Mouse (Mus musculus) hindbrain, postnatal 0 days (tissue): ENCODE data around the gene Pyroxd1. TPM values are rescaled to one million over a fixed set of nuclear protein-coding genes. Genes with fewer than 3 reads are reported as not detected.

Experiments used
- ATAC-seq: fragments of 200-750 bp; cut with Nextera tagmentation; 2 replicates; pipeline ENCODE4 v1.8.0; 2017; ENCODE audit warnings: mild to moderate bottlenecking, moderate TSS enrichment, moderate library complexity
- DNase-seq: peaks from one replicate; pipeline ENCODE4 v3.0.0-alpha.2; 2015; ENCODE audit warnings: low spot score
- H3K27ac ChIP-seq: fragments of 300-500 bp; sonication (generic); 2 replicates; pipeline ENCODE4 v1.5.1; 2014; ENCODE audit warnings: mild to moderate bottlenecking
- H3K27me3 ChIP-seq: fragments of 300-500 bp; sonication (generic); 2 replicates; pipeline ENCODE4 v1.6.1; 2014; ENCODE audit warnings: low read length, mixed read lengths; ENCODE audit not compliant: insufficient read depth
- H3K36me3 ChIP-seq: fragments of 300-500 bp; sonication (generic); 2 replicates; pipeline ENCODE4 v1.6.1; 2014; ENCODE audit warnings: low read length, mixed read lengths; ENCODE audit not compliant: insufficient read depth
- H3K4me1 ChIP-seq: fragments of 300-500 bp; sonication (generic); 2 replicates; pipeline ENCODE4 v1.6.1; 2014; ENCODE audit warnings: antibody characterized with exemption, low read length, mixed read lengths; ENCODE audit not compliant: insufficient read depth
- H3K4me2 ChIP-seq: fragments of 300-500 bp; sonication (generic); 2 replicates; pipeline ENCODE4 v1.6.1; 2014; ENCODE audit warnings: low read depth, mild to moderate bottlenecking, low read length, moderate library complexity, mixed read lengths
- H3K4me3 ChIP-seq: fragments of 300-500 bp; sonication (generic); 2 replicates; pipeline ENCODE4 v1.5.1; 2014; ENCODE audit warnings: low read length
- H3K9ac ChIP-seq: fragments of 300-500 bp; sonication (generic); replicated peaks from 2 replicates; pipeline ENCODE4 v1.6.1; 2014; ENCODE audit warnings: mild to moderate bottlenecking, low read length, moderate library complexity, mixed read lengths
- H3K9me3 ChIP-seq: fragments of 300-500 bp; sonication (generic); 2 replicates; pipeline ENCODE4 v1.6.1; 2016; ENCODE audit warnings: low read length, mixed read lengths
- CTCF ChIP-seq: IDR thresholded peaks from 2 replicates; pipeline ENCODE4 v1.5.1; 2016; ENCODE audit warnings: antibody characterized with exemption, control low read depth, low read depth
- WGBS: fragments of 180-500 bp; shearing (Covaris S2); extraction: QIAGEN DNeasy Blood & Tissue Kit; methylation state at CpG from one replicate; pipeline ENCODE4 v1.1.7; 2014; 5-methylcytosine and 5-hydroxymethylcytosine counted together
- polyA plus RNA-seq: library from polyadenylated mRNA; unstranded; fragments of >200 nt; fragmentation: Nextera tagmentation; extraction: Ambion mirVana; gene quantifications from 2 replicates; pipeline ENCODE4 v1.2.1, GENCODE M21; 2015
- total RNA-seq: library from RNA; depleted of rRNA; stranded (reverse); fragments of >200 nt; gene quantifications from 2 replicates; pipeline ENCODE4 v1.2.3, GENCODE M21; 2014; rRNA removed

Pyroxd1 gene
- total and polyA plus RNA-seq, 2 experiments from 2014 or later, result 12.0 to 18.5 TPM

- Histone ChIP-seq H3K9me3 (no peaks in the 10 kb centered on the region), H3K36me3 (no peaks in the 10 kb centered on the region), H3K4me3 (no peak overlapping the region), H3K9ac (no peak overlapping the region), H3K4me2 (no peak overlapping the region), H3K27ac (no peak overlapping the region), H3K27me3 (peaks cover 19% of the 10 kb centered on the region; the same call in 1 of the 2 replicates), H3K4me1 (no peaks in the 10 kb centered on the region; the same call in 1 of the 2 replicates)
- DNase-seq (peak; percentile 61), ATAC-seq (0 out of 2 replicates have a peak, but pooled peaks have one; percentile 29)
- 15% methylated on average over 1 of the region's 1 CpGs for WGBS
- TF ChIP-seq CTCF, result no peak
Measured at GRCm38 (mm10) chr6:142411140-142411539, 65.7 kb downstream of the Pyroxd1 start.

Other genes starting within 250 kb of the Pyroxd1 start
- not detected in 2 replicates for gene Slco1a6, start 137.1 kb upstream of the Pyroxd1 start, total RNA-seq
- not detected in 2 replicates for gene Slco1a6, start 137.1 kb upstream of the Pyroxd1 start, polyA plus RNA-seq
- not detected in 2 replicates for gene Iapp, start 47.2 kb upstream of the Pyroxd1 start, total RNA-seq
- gene Iapp, start 47.2 kb upstream of the Pyroxd1 start, polyA plus RNA-seq, result 0.21 and 0.41 TPM in 2 replicates
- 1.3 TPM in 2 replicates for gene Slco1a5, start 22.7 kb upstream of the Pyroxd1 start, total RNA-seq
- gene Slco1a5, start 22.7 kb upstream of the Pyroxd1 start, polyA plus RNA-seq, result 0.96 and 1.0 TPM in 2 replicates
- gene Recql, start 41.4 kb downstream of the Pyroxd1 start, total RNA-seq, result 17.4 and 25.4 TPM in 2 replicates
- gene Recql, start 41.4 kb downstream of the Pyroxd1 start, polyA plus RNA-seq, result 16.6 and 17.6 TPM in 2 replicates
- gene Golt1b, start 41.6 kb downstream of the Pyroxd1 start, total RNA-seq, result 36.4 and 49.7 TPM in 2 replicates
- 62.2 and 65.6 TPM in 2 replicates for gene Golt1b, start 41.6 kb downstream of the Pyroxd1 start, polyA plus RNA-seq
- gene Spx, start 67.8 kb downstream of the Pyroxd1 start, total RNA-seq, result 0.75 and 3.6 TPM in 2 replicates
- gene Spx, start 67.8 kb downstream of the Pyroxd1 start, polyA plus RNA-seq, result 2.6 and 3.7 TPM in 2 replicates
- gene Gys2, start 127.5 kb downstream of the Pyroxd1 start, total RNA-seq, result 0.10 and 0.18 TPM in 2 replicates
- 0.38 TPM in 1 of 2 replicates, not detected in the other for gene Gys2, start 127.5 kb downstream of the Pyroxd1 start, polyA plus RNA-seq
- gene Ldhb, start 162.3 kb downstream of the Pyroxd1 start, total RNA-seq, result 201 and 230 TPM in 2 replicates
- gene Ldhb, start 162.3 kb downstream of the Pyroxd1 start, polyA plus RNA-seq, result 663 and 664 TPM in 2 replicates
- 10.1 and 13.7 TPM in 2 replicates for gene Kcnj8, start 226.0 kb downstream of the Pyroxd1 start, total RNA-seq
- gene Kcnj8, start 226.0 kb downstream of the Pyroxd1 start, polyA plus RNA-seq, result 7.7 and 8.8 TPM in 2 replicates